Mouse (Mus musculus) forebrain, embryonic 15.5 days (tissue): Measurements from ENCODE around the gene Rc3h1. TPM values are rescaled to one million over a fixed set of nuclear protein-coding genes. Genes with fewer than 3 reads are reported as not detected.
"Not testable (repeated sequence)": the region's sequence is repeated elsewhere in the genome, so short reads cannot be mapped to it uniquely, and the experiment has no call there.

Experiments used
- ATAC-seq: fragments of 200-750 bp; cut with Nextera tagmentation; replicated peaks from 2 replicates; pipeline ENCODE4 v1.8.0; 2017; ENCODE audit warnings: mild to moderate bottlenecking, moderate TSS enrichment, moderate library complexity
- H3K27ac ChIP-seq: fragments of 300-500 bp; sonication (generic); replicated peaks from 2 replicates; pipeline ENCODE4 v1.5.1; 2015; ENCODE audit warnings: mild to moderate bottlenecking, inconsistent platforms
- H3K27me3 ChIP-seq: fragments of 300-500 bp; sonication (generic); 2 replicates; pipeline ENCODE4 v1.6.1; 2015; ENCODE audit warnings: inconsistent platforms
- H3K36me3 ChIP-seq: fragments of 300-500 bp; sonication (generic); 2 replicates; pipeline ENCODE4 v1.6.1; 2015; ENCODE audit warnings: mild to moderate bottlenecking, inconsistent platforms
- H3K4me1 ChIP-seq: fragments of 300-500 bp; sonication (generic); 2 replicates; pipeline ENCODE4 v1.6.1; 2015; ENCODE audit warnings: inconsistent platforms
- H3K4me2 ChIP-seq: fragments of 300-500 bp; sonication (generic); replicated peaks from 2 replicates; pipeline ENCODE4 v1.6.1; 2015; ENCODE audit warnings: mild to moderate bottlenecking, inconsistent platforms
- H3K4me3 ChIP-seq: fragments of 300-500 bp; sonication (generic); 2 replicates; pipeline ENCODE4 v1.5.1; 2015; ENCODE audit warnings: mild to moderate bottlenecking, inconsistent platforms
- H3K9ac ChIP-seq: fragments of 300-500 bp; sonication (generic); replicated peaks from 2 replicates; pipeline ENCODE4 v1.6.1; 2015; ENCODE audit warnings: mild to moderate bottlenecking, inconsistent platforms
- H3K9me3 ChIP-seq: fragments of 300-500 bp; sonication (generic); 2 replicates; pipeline ENCODE4 v1.6.1; 2016; ENCODE audit warnings: inconsistent platforms
- WGBS: fragments of 180-500 bp; shearing (Covaris S2); methylation state at CpG from one replicate; pipeline ENCODE4 v1.1.7; 2015; ENCODE audit warnings: mixed read lengths; 5-methylcytosine and 5-hydroxymethylcytosine counted together
- polyA plus RNA-seq: library from polyadenylated mRNA; unstranded; fragments of >200 nt; fragmentation: Nextera tagmentation; extraction: Ambion mirVana; gene quantifications from 2 replicates; pipeline ENCODE4 v1.2.1, GENCODE M21; 2015

Gene Rc3h1
- polyA plus RNA-seq, 1 experiment from 2014 or later = 8.3 TPM

DNA sequence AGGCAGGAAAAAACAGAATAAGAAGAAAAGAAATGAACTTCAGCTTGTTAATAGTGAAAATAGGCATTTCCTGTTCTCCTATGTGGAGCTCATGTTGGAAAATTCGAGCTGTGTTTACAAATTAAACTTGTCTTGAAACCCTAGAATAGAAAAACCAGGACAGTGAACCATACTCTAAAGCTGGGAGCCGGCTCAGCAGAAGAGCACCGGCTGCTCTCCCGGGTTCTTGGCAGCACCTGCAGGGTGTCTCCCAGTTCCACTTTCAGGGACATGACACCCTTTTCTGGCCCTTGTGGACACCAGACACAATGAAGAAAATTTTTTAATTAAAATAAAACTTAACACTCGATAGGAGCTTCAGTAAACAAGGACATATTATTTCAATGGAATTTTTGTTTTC lies 62.4 kb downstream of the Rc3h1 start:
- Histone ChIP-seq H3K4me3 (no peak overlapping the region), H3K27me3 (no peaks in the 10 kb centered on the region), H3K9me3 (no peaks in the 10 kb centered on the region), H3K9ac (no peak overlapping the region), H3K4me2 (no peak overlapping the region), H3K4me1 (no peaks in the 10 kb centered on the region), H3K27ac (no peak overlapping the region), H3K36me3 (peaks cover 69% of the 10 kb centered on the region)
- ATAC-seq = no peak
- WGBS = 87% methylated on average over 5 of the region's 5 CpGs

DNA sequence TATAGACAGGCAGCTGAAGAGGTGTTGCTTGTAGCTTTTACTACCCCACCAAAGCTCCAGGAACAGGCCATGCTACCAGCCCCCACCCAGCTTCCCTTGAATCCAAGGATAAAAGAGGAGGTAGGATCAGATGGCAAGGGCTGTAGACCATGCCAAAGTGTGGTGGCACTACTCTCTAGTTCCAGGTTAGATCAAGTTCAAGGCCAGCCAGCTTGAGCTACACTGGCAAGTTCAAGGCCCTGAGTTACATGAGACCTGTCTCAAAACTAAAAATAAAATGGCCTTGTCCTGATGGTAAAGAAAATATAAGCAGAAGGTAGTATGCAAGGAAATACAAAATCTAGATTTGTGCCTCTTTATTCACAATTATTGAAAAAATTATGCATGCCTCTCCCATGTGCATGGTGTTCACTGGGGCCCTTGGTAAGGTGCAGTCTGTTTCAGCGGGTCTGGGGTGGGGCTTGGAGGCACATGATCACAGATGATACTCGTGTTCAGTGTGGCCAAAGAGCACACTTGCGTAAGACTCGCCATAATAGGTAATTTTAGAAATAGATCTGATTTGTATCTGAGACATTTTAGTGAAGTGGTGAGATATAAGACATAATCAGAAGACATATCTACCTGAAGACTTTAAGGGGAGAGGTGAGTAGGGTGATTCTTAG lies 72.0 kb downstream of the Rc3h1 start, which contains the start of gene Serpinc1:
TSS of gene Serpinc1 (plus strand) at position 515 of the 665 bp plus-strand sequence.
- H3K4me2 ChIP-seq = no peak within 1 kb of the TSS
- no peaks in the 10 kb centered on the region for H3K9me3 ChIP-seq
- no peak within 1 kb of the TSS for H3K9ac ChIP-seq
- no peak within 1 kb of the TSS for H3K27ac ChIP-seq
- H3K27me3 ChIP-seq = no peaks in the 10 kb centered on the region
- 92% methylated on average over 4 of the region's 4 CpGs for WGBS
- no peak for ATAC-seq
- H3K36me3 ChIP-seq = peaks cover 6% of the 10 kb centered on the region; the same call in 1 of the 2 replicates
- H3K4me3 ChIP-seq = no peak within 1 kb of the TSS
- no peaks in the 10 kb centered on the region for H3K4me1 ChIP-seq

DNA sequence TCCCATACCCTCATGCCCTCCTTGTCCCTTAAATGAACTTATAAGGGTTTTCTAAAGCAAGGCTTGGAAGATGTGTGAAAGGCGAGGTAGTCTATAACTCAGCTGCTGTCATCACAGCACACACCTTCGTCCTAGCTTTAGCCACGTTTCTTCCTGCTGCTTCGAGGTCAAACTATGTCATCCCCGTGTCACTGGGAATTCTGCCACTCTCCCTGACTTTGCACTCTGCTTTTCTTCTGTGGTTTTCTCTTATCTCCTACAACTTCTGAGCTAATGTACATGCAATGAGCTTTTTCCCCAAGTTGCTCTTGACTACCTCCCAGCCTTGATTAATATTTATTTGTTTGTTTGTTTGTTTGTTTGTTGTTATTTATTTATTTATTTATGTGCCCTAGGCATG lies 73.8 kb downstream of the Rc3h1 start:
- Histone ChIP-seq H3K4me2 (no peak overlapping the region), H3K36me3 (0 out of 2 replicates have a peak, but pooled peaks cover 3% of the 10 kb centered on the region), H3K9me3 (no peaks in the 10 kb centered on the region), H3K27me3 (no peaks in the 10 kb centered on the region), H3K9ac (no peak overlapping the region), H3K4me3 (no peak overlapping the region), H3K4me1 (no peaks in the 10 kb centered on the region), H3K27ac (no peak overlapping the region)
- no peak for ATAC-seq
- 90% methylated on average over 5 of the region's 5 CpGs for WGBS

DNA sequence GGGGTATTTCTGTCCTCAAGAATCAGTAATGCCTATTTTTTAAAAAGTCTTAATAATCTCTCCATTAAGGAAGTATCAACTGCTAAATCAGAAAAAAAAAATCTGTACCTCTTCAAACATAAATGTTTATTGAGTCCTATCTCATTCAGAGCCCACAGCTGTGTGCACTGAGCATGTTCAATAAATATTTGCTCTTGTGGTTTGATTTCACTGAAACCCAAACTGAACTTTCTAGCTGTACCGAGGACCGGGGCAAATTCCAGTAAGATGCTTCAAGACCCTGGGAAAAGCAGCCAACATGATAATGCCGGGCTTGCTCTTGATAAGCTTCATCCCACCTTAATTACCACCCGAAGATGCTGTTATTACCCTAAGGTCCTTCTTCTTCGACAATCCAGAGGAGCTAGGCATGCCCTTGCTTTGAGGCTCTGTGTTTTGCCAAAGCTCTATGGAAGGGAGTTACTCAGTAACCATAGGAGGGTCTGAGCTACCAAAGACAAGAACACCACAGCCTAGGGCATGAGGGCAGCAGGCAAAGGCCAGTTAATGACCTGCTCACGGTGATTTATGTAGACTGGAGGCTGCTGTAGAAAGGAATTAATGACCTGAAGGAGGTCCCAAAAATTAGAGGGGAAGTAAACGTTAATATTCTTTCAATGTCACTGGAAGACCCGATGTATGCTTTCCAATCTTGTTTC lies 74.5 kb downstream of the Rc3h1 start:
- no peaks in the 10 kb centered on the region for H3K4me1 ChIP-seq
- H3K9ac ChIP-seq = no peak overlapping the region
- no peaks in the 10 kb centered on the region for H3K36me3 ChIP-seq
- H3K4me2 ChIP-seq = no peak overlapping the region
- H3K27me3 ChIP-seq = no peaks in the 10 kb centered on the region
- no peak overlapping the region for H3K27ac ChIP-seq
- H3K9me3 ChIP-seq = no peaks in the 10 kb centered on the region
- WGBS = 92% methylated on average over 8 of the region's 8 CpGs
- no peak overlapping the region for H3K4me3 ChIP-seq
- no peak for ATAC-seq

DNA sequence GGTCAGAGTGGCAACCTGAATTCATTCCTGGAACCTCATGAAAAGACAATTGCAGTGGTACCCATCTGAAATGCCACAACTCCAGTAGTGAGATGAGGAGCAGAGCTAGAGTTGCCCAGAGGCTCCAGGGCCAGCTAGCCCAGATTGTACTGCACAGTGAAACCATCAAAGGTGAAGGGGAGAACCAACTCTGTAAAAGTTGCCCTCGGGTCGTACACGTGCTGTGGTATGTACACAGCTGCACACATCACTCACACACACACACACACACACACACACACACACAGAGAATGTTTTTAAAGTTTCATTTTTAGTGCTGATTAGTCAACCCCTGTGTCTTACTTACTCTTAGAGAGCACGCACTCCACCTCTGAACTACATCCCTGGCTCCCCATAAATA lies 75.1 kb downstream of the Rc3h1 start:
- Histone ChIP-seq H3K4me1 (no peaks in the 10 kb centered on the region), H3K4me2 (no peak overlapping the region), H3K4me3 (no peak overlapping the region), H3K9me3 (no peaks in the 10 kb centered on the region), H3K27me3 (no peaks in the 10 kb centered on the region), H3K9ac (no peak overlapping the region), H3K27ac (no peak overlapping the region), H3K36me3 (no peaks in the 10 kb centered on the region)
- no peak for ATAC-seq
- 96% methylated on average over 4 of the region's 4 CpGs for WGBS

DNA sequence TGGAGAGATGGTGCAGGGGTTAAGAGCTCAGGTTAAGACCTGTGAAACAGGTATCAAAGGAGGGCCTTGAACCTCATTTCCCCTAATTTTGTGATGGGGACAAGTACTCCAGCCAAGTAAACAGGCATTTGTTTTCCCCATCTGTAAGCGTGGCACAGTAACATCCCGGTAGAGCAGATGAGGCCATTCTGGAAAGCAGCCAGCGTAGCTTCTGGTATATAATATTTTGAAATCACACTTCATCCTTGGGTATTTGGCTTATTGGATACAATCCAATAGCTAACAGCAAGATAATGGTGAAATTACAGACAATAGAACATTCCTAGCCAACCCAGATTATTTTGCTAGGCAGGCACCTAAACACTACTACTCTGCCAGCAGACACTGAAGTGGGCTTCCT lies 76.7 kb downstream of the Rc3h1 start:
- Histone ChIP-seq H3K9ac (no peak overlapping the region), H3K4me1 (no peaks in the 10 kb centered on the region), H3K9me3 (no peaks in the 10 kb centered on the region), H3K27ac (no peak overlapping the region), H3K27me3 (no peaks in the 10 kb centered on the region), H3K4me2 (no peak overlapping the region), H3K36me3 (no peaks in the 10 kb centered on the region), H3K4me3 (no peak overlapping the region)
- no peak for ATAC-seq
- WGBS = 62% methylated on average over 3 of the region's 3 CpGs

DNA sequence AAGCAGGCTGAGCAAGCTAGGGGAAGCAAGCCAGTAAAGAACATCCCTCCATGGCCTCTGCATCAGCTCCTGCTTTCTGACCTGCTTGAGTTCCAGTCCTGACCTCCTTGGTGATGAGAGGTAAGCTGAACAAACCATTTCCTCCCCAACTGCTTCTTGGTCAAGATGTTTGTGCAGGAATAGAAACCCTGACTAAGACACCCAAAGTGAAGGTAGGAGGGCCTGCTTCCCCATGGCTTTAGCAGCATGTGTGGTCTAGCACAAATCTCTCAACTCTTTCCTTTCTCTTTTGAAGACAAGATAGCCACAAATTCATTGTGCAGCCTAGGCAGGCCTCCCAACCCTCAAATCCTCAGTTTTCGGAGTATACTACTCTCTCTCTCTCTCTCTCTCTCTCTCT lies 78.5 kb downstream of the Rc3h1 start:
- not testable (repeated sequence) for H3K27me3 ChIP-seq, H3K4me3 ChIP-seq, H3K9ac ChIP-seq, H3K9me3 ChIP-seq, H3K36me3 ChIP-seq, H3K4me2 ChIP-seq, H3K4me1 ChIP-seq, H3K27ac ChIP-seq, ATAC-seq
- WGBS = 69% methylated on average over 1 of the region's 1 CpGs

DNA sequence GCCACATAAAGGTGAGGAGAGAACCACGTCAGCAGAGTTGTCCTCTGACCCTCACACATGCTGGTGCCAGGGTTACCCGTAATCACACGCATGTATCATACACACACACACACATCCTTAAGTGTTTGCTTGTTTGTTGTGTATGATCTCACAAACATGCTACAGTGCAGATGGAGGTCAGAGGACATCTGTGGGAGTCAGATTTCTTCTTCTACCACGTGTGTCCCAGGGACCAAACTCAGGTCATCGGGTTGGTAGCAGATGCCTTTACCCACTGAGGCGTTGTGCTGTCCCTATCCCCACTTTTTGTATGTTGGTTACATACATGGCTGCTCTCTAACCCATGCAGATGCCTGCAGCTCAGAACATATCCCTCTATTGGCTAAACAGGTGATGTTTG lies 79.3 kb downstream of the Rc3h1 start:
- no peak overlapping the region for H3K4me2 ChIP-seq
- no peaks in the 10 kb centered on the region for H3K4me1 ChIP-seq
- H3K27me3 ChIP-seq = no peaks in the 10 kb centered on the region
- H3K9me3 ChIP-seq = no peaks in the 10 kb centered on the region
- H3K36me3 ChIP-seq = no peaks in the 10 kb centered on the region
- H3K4me3 ChIP-seq = no peak overlapping the region
- WGBS = 88% methylated on average over 6 of the region's 6 CpGs
- no peak for ATAC-seq
- H3K9ac ChIP-seq = no peak overlapping the region
- no peak overlapping the region for H3K27ac ChIP-seq

DNA sequence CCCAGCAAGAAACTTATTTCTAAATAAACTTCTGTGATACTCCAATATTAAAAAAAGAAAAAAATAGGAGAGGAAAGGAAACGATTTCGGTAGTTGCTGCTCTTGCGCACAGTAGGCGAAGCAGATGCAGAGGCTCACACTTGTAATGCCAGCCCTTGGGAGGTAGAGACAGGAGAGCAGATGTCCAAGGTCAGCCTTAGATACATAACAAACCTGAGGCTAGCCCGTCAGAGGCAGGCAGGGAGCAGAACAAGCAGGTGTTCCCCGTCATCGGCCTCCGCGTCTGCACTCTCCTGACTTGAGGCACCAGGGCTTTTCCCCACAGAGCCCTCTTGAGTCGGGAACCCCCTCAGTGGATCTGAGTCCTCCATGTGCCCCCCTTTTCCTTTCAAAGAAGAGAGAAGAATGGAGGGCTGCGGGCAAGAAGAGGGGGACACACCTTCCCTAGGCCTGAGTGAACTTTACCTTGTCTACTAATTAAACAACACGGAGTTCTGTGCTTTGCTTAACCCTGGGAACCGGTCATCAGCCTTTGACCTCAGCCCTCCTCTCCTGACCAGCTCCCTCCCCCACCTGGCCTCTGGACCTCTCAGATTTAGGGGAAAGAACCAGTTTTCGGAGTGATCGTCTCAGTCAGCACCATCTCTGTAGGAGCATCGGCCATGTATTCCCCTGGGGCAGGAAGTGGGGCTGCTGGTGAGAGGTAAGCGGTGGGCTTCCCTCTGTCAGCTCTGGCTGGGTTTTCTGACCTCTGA lies 80.8 kb downstream of the Rc3h1 start:
- 93% methylated on average over 17 of the region's 17 CpGs for WGBS
- ATAC-seq = no peak

DNA sequence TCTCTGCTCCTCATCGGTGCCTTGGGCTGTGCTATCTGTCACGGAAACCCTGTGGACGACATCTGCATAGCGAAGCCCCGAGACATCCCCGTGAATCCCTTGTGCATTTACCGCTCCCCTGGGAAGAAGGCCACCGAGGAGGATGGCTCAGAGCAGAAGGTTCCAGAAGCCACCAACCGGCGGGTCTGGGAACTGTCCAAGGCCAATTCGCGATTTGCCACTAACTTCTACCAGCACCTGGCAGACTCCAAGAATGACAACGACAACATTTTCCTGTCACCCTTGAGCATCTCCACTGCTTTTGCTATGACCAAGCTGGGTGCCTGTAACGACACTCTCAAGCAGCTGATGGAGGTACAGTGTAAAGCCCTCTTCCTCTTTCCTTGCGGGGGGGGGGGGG lies 83.2 kb downstream of the Rc3h1 start:
- Histone ChIP-seq H3K27me3 (no peaks in the 10 kb centered on the region), H3K27ac (no peak overlapping the region), H3K9ac (no peak overlapping the region), H3K4me3 (no peak overlapping the region), H3K4me1 (no peaks in the 10 kb centered on the region), H3K4me2 (no peak overlapping the region), H3K36me3 (no peaks in the 10 kb centered on the region), H3K9me3 (no peaks in the 10 kb centered on the region)
- 86% methylated on average over 15 of the region's 15 CpGs for whole genome bisulfite sequencing
- no peak for ATAC-seq

More for the DNA sequence above, 80.8 kb downstream of the Rc3h1 start:
- no peaks in the 10 kb centered on the region for H3K36me3 ChIP-seq
- no peak overlapping the region for H3K4me2 ChIP-seq
- H3K27ac ChIP-seq = no peak overlapping the region
- no peaks in the 10 kb centered on the region for H3K27me3 ChIP-seq
- no peaks in the 10 kb centered on the region for H3K4me1 ChIP-seq
- H3K4me3 ChIP-seq = no peak overlapping the region
- H3K9ac ChIP-seq = no peak overlapping the region
- H3K9me3 ChIP-seq = no peaks in the 10 kb centered on the region

DNA sequence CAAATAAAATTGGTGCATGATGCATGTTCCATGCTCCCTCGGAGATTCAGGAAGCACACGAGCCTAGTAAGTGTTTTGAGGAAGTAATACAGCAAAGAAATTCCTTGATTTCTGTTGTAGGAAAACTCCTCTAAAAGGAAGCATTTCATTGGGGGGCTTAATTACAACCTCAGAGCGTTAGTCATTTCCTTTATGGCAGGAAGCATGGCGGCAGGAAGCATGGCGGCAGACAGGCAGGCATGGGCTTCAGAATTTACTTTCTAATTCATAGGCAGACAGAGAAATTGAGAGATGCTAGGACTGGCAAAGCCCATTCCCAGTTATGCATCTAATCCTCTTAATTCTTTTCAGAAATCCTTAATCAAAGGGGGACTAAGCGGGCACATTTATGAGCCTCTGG lies 87.6 kb downstream of the Rc3h1 start:
- no peaks in the 10 kb centered on the region for H3K27me3 ChIP-seq
- no peak overlapping the region for H3K9ac ChIP-seq
- no peak overlapping the region for H3K4me2 ChIP-seq
- H3K36me3 ChIP-seq = no peaks in the 10 kb centered on the region
- 84% methylated on average over 6 of the region's 6 CpGs for WGBS
- H3K4me3 ChIP-seq = no peak overlapping the region
- no peak overlapping the region for H3K27ac ChIP-seq
- H3K9me3 ChIP-seq = no peaks in the 10 kb centered on the region
- no peak for ATAC-seq
- H3K4me1 ChIP-seq = no peaks in the 10 kb centered on the region

DNA sequence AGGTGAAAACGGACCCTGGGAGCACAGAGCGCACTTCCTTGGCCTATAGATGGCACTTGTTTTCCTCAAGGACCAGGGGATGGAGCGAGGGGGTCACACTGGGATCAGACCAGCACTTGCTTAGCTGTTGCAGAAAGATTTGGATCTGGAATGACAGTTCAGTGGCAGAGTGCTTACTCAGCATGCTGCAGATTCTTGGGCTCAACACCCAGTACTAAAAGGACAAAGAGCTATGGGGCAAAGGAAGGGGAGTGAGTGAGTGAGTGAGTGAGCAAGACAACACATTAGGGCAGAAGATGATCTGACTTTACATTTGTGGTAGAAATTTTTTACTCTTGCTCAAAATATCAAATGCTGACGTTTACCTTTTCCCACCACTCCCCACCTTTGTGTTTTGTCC lies 98.7 kb downstream of the Rc3h1 start:
- no peak for ATAC-seq
- no peaks in the 10 kb centered on the region for H3K9me3 ChIP-seq
- WGBS = 72% methylated on average over 4 of the region's 4 CpGs
- no peaks in the 10 kb centered on the region for H3K27me3 ChIP-seq
- no peak overlapping the region for H3K4me3 ChIP-seq
- H3K27ac ChIP-seq = no peak overlapping the region
- no peak overlapping the region for H3K4me2 ChIP-seq
- H3K36me3 ChIP-seq = peaks cover 8% of the 10 kb centered on the region
- H3K4me1 ChIP-seq = no peaks in the 10 kb centered on the region
- no peak overlapping the region for H3K9ac ChIP-seq
